Mouse (Mus musculus) erythroblast, embryonic 14.5 days (primary cell): ENCODE measurements at regions not wholly inside any gene's neighbourhood (a gene's known extent, or its start where the extent isn't known, plus 50 kb on each side); places are given as distances from the start of the nearest gene placed in this dataset.

Source experiments
- GATA1 ChIP-seq: IDR thresholded peaks from 2 replicates; pipeline ENCODE4 v1.6.1; 2012; ENCODE audit warnings: low read length, inconsistent platforms, mixed read lengths
- TAL1 ChIP-seq: IDR thresholded peaks from 3 replicates; pipeline ENCODE4 v1.6.1; 2012; ENCODE audit warnings: low read length, inconsistent platforms, mixed read lengths

GRCm38 (mm10) chr6:50961592-50961991 lies 307.4 kb upstream of the Npvf start:
- no peak for TF ChIP-seq TAL1
- TF ChIP-seq GATA1: no peak
